Mouse (Mus musculus) ES-Bruce4 (cell line): ENCODE results near the gene Gstm5.

ENCODE experiments used
- CTCF ChIP-seq: IDR thresholded peaks from one replicate; pipeline ENCODE4 v1.8.1; 2011; ENCODE audit warnings: low read depth, low read length
- EP300 ChIP-seq: IDR thresholded peaks from 2 replicates; pipeline ENCODE4 v1.6.1; 2011; ENCODE audit warnings: low read depth, low read length; ENCODE audit not compliant: insufficient read depth

DNA sequence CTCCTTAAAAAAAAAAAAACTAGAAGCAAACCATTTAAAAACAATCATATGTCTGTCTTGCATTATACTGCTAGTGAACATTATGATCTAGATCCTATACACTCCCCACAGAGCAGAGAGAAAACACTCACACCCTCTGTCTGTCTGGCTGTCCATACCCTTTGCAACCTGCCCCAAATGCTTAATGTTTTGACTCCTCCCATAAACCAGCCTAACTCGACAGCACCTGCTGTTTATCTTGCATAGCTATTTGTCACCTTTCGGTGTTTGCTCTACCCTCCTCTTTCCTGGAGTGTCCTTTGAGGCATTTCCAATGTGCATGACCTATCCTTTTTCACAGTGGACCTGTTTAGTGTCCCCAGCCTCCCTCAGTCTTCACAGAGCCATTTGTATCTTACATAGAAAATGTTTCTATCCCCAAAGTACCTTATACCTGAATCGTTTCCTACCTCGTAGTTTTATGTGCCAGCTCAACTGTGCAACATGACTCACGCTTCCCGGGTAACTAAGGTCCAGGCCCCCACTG is 364 bp upstream of the Gstm5 start:
- TF ChIP-seq EP300 (no peak), CTCF (no peak)
